Mouse (Mus musculus) A20 (cell line): ENCODE measurements around the gene Slc44a1.

Source experiments
- DNase-seq: peaks from one replicate; pipeline ENCODE4 v3.0.0-alpha.2; 2011; ENCODE audit warnings: low read depth, low spot score

Gene Slc44a1

DNA sequence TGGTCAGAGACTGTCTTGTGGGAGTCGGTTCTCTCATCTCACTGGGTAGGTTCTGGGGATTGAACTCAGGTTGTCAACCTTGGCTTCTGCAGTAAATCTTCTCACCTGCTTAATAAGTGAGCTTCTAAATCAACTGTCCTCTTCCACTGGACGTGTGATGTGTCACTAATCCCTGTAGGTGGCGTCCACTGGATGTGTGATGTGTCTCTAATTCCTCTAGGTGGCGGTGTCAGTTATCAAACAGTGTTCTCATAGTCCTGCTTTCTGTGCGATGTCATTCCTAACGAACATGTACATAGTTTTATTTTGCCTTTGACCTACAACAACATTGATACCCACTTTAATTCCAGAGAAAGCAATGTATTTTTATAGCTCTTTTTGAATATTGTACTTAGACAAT is 160.2 kb downstream of the Slc44a1 start:
- DNase-seq: peak; percentile 71

DNA sequence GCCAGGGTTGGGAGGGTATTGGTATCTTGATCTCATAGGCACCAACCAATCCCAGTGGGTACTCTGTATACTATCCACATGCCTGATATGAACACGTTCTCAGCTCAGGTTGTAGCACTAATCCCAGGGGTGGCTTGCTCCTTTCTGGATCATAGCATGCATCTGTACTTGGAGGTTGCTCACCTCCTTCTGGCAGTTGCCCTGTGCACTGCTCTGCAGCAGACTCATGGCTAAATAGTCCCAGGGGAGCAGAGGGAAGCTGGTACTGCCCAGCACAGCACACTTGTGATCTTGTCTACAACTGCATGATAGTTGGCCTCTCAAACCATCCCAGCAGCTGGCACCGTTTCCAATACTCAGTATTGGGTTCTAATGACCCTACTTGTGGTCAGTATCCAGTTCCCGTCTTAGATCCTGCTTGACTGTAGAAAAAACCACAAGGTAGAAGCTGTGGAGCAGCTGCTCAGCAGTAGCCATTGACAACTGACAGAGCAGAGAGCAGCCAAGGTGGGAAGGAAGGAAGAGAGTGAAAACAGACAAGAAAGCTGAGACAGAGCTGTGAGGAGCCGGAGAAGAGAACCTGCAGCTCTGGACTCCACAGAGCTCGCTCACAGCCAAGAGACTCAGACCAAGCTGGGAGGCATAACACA is 174.5 kb downstream of the Slc44a1 start:
- no peak for DNase-seq

DNA sequence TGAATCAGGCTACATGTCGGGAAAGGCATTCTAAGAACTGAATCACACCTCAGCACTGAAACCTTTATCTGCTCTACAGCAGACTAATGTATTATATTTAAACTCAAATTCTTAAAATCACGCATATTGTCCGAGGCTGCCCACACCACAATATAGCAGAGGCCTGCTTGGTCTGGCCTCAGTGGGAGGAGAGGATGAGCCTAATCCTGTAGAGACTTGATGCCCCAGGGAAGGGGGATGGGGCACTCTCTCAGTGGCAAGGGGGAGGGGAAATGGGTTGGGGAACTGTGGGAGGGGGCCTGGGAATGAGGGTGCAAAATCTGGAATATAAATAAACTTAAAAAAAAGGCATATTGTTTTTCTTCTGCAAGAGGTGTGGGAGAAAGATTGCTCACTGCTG is 177.8 kb downstream of the Slc44a1 start:
- DNase-seq: no peak

DNA sequence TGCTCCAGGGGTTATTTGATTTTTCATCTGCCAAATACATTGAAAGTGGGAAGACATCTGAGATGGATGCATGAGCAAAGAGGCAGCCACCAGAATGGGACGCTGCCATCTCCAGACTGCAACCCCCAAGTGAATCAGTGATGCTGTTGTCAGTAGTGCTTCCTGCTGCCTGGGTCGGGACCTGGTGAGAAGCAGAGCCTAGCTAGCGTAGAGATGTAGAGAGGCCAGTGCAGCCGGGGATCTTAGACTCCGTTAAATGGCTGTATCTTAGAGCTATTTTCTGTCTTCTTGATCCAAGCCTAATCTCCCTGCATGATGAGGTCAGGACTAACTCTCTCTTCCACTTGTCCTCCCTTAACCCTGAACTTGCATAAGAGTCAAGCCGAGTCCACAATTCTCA is 179.9 kb downstream of the Slc44a1 start:
- DNase-seq: no peak

DNA sequence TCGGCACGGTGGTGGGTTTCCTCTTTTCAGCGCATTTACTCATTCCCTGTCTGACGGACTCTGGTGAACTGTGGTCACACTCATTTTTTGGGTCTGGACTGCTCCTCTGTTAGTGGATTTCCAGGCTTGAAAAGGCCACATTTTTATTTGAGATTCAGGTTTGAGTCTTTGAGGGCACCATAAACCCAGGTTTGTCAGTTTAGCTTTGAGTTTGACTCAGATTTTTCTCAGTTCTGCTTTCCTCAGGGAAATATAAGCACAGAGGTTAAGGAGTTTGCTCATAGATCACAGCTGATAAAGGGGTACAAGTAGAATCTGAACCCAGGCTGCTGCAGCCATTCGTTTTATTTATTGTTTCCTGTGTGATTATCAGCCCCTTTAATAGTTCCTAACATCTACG is 180.9 kb downstream of the Slc44a1 start:
- DNase-seq: no peak

DNA sequence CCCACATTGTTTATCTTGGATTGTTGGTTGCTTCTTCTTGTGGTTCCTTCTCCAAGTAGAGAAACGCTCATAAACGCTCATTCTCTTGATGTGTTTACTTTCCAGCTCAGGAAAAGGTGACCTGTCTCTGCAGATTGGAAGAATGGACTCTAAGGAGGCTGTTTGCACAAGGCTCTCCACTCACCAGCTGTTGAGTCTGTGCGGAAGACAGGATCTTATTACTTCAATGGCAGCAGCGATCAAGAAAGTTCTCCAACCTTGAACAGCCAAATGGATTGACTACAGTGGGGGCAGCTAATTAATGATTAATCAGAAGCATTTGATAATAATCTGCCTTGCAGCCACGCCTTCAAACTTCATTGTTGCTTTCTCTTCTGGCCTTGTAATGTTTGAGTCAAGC is 181.3 kb downstream of the Slc44a1 start:
- DNase-seq: no peak

DNA sequence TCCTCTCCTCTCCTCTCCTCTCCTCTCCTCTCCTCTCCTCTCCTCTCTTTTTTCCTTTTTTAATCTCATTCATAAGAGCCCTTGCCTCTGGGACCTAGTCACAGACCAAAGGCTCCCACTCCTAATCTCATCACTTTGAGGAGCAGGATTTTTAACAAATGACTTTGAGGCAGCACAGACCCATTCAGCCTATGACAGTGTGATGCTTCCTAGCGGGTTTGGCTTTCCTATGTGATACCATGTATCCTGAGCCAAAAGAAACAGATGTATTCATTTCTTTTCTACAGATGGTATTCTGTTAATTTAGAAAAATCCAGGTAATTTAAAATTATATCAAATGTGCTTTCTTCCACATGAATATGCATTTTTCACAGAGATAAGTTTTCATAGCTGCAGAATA is 183.5 kb downstream of the Slc44a1 start:
- no peak for DNase-seq

DNA sequence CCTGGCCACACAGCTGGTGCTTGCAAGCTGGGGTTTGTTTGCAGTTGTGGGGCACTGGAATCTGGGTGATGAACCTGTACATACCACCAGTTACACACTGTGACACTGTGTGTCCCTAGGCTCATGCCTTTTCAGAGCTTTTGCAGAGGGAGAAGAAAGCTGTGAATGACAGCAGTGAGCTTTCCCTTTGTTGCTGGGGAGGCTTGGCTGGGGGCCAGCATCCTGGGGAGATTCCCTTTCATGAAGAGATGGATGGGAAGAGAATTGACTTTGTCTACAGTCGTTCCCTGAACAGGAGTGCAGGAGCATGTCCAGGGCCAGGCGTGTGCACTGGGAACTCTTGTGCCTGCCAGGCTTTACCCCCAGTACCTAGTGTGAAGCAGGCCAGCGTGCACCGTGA is 184.6 kb downstream of the Slc44a1 start:
- no peak for DNase-seq

DNA sequence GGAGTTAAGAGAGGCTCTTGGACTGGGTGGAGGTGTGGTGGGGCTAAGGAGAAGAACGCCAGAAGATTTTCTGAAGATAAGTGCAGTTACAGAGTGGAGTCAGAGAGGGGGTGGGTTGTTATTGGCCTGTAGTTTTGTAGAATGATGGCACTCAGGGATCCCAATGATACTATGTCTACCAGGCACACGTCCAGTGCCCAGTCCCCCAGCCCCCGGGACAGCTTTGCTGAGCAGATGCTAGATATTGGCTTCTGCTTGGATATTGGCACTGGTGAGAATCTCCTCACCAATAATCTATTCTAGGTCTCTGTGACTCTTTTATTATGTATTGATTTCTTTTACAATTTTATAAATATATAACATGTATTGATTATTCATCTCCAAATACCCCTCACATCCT is 185.1 kb downstream of the Slc44a1 start:
- DNase-seq: no peak

DNA sequence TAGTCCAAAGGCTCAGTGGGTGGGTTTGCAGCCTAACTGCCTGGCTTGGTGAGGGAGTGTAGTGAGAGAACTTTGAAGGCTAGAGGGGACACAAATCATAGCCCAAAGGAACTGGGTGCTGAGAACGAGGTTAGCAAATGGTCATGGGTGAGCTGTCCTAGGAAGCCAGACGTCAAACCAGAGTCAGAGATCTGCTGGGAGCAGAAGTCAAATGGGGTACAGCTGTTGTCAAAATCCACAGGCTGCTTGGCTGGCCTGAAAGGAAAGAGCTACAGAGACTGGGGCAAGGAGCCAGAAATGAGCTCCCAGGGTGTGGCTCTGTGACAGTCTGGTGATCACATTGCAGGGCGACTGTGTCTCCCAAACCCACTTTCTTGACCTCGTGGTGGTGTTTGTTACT is 188.7 kb downstream of the Slc44a1 start:
- DNase-seq: no peak

DNA sequence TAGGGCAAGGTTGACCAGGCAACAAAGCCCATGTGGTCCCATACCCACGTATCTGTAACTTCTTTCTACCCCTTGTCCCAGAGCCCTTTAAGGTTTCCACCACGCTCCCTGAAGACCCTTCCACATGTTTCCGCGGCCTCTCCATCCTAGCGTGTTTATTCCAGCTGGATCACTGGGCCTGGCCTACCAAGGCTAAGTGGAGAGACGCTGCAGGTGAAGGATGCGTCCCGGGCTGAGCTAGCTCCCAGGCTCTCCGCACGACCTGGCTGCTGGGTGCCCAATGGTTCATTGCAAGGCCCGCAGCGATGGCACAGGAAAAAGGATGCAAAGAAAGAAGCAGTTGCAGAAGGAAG is 190.7 kb downstream of the Slc44a1 start:
- DNase-seq: no peak

DNA sequence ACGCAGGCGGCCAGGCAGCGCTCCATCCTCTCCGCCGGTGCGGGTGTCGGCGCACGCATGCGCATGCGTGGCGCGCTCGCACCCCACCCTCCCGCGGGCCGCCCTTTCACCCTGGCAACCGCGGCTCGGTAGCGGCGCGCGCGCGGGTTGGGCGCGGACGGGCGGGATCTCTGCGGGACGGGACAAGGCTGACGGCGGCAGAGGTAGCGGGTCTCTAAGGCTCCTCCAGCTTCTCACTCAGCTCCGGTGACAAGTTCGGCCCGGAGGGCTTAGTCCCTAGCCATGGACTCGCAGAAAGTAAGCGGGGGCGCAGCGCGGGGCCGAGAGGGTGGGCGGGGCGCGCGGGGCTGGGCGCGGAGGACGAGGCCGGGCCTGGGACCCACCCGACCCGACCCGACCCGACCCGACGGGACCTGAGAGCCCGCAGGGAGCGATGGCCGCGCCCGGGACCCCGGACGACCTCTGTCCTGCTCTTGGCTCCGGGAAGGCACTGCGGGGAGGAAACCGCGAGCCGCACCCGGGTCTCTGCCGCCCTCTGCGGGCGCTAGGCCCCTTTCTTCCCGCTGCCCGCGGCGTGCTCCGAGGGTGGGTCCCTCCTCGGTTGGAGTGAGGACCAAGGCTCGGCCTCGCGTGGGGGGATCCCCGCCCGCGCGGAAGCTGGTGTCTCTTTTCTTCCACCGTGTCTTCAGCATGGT is 191.2 kb downstream of the Slc44a1 start, which contains the start of gene Fsd1l:
Gene Fsd1l (plus strand): TSS at position 156 of the 695 bp plus-strand sequence.
- DNase-seq: peak; percentile 75

DNA sequence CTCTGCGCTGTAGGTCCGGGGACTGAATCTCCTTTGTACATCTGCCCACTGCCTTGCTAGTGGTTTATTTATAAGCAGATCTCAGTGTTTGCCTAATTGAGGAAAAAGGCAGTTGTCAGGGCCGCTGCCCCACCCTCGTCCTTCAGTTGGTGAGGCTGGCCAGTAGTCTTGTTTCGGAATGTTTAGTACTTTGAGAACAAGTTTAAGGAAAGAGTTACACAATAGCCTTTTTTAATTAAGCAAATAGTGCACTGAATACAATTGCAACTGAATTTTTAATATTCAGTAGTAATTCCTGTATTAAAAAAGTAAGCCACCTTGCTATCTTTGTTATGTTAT is 191.8 kb downstream of the Slc44a1 start:
- DNase-seq: peak; percentile 71

DNA sequence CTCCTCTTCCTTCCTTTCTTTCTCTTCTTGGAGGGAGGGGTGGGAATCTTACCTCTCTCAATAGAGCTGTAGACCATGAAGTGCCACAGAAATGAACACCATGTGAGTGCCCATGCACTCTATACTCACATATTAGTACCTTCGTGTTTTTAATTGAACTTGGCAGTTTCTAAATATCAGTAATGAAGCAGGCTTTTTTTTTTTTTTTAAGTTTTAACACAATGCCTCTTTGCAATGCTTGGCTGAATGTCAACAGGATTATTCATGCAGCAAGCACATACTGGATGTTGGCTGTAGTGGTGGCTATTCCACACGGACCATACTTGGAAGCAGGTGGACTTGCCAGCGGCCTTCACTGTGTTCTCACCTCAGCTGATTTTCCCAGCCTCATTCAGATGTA is 195.1 kb downstream of the Slc44a1 start:
- no peak for DNase-seq

DNA sequence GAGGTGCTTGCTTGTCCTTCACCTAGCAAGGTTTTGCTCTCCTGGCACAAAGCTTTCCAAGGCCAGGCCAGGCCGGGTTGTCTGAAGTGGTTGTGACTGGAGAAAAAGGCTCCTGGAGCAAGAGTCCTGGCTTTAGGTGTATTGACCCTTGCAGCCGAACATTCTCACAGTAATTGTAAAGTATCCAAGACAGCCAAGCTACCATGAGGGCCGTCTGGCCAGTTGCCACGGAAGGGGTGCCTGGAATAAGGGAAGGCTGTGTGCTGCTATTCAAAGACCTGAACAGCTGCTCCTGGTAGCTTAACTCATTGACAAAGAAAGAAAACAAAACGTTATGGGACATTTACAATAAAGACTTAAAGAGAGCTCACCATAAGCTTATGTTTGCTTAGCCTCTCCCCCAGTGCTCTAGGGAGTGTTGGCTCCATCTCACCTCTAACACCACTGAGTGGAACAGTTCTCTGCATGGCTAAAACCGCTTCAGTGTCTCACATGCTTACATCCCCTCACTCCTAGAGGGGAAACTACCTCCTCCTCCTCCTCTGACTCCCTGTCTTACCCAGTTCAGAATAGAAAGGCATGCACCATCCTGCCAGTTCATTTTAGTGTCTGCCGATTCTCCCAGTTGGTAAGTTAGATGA is 197.2 kb downstream of the Slc44a1 start:
- no peak for DNase-seq

DNA sequence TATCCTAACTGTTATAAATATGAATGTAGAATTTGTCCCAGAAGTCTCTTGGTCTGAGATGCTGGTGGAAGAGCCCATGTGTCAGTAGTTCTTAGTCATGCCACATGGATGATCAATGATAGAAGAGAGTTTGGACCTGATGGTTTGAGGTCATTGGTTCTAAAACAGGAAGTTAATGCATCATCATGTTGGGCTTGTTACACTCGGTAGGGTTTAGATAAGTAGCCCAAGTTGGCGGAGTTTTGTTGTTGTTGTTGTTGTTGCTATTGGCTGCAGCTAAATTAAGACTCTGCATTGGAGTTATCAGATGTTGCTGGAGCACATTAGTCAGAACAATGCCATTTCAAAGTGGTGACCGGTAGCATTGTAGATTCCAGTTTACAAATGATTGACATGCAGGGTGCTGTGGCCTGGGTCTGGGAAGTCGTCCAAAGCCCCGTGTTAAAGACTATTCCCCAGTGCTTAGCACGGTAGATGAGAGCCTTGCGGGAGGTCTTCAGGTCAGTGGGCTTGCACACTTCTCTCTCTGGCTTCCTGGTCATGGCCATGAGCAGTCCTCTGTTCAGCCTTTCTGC is 198.4 kb downstream of the Slc44a1 start:
- DNase-seq: no peak

DNA sequence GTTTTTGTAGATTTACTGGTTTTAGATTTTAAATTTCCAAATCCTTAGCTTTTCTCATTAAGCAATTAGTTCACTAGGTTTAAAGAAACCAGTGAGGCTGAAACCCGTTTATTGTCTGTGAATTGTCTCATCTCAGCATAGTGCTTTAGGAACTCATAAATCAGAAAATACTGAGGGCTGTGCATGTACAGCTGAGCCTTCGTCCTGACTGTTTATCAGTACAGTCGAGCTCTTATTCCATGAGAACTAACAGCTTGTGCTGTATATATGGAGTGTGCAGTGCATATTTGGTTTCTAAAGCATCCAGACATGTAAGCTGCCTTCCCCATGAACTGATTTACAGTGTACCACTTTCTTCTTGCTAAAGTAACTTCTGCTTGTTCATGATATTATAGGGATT is 217.8 kb downstream of the Slc44a1 start:
- no peak for DNase-seq

DNA sequence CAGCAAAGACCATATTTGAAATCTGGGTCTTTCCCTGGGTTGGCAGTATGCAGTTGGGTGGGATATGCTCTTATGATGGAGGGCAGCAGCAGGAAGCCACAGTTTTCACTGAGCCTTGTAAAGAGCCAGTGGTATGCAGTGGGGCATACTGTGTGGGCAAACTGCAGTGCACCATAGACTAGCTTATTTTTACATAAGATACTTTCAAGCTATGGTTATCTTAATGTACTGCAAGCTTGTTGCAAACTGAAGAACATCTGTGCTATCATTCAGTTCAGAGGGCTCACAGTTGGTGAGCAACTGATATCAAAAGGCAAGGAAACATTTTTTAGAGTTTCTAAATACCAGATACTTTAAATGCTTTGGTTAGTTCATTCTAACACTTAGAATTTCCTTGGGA is 220.5 kb downstream of the Slc44a1 start:
- DNase-seq: no peak
